Mouse (Mus musculus) 416B (cell line): ENCODE results near the gene Hist1h2bn.

Experiments
- DNase-seq: peaks from one replicate; pipeline ENCODE4 v3.0.0; 2011; ENCODE audit warnings: low read depth

The Hist1h2bn gene

GRCm38 (mm10) chr13:21727948-21728572 lies 25.9 kb upstream of the Hist1h2bn start:
- no peak for DNase-seq

GRCm38 (mm10) chr13:21729544-21729943 lies 24.4 kb upstream of the Hist1h2bn start:
- DNase-seq: no peak

GRCm38 (mm10) chr13:21733466-21733865 lies 20.5 kb upstream of the Hist1h2bn start:
- peak; percentile 76 for DNase-seq

DNA sequence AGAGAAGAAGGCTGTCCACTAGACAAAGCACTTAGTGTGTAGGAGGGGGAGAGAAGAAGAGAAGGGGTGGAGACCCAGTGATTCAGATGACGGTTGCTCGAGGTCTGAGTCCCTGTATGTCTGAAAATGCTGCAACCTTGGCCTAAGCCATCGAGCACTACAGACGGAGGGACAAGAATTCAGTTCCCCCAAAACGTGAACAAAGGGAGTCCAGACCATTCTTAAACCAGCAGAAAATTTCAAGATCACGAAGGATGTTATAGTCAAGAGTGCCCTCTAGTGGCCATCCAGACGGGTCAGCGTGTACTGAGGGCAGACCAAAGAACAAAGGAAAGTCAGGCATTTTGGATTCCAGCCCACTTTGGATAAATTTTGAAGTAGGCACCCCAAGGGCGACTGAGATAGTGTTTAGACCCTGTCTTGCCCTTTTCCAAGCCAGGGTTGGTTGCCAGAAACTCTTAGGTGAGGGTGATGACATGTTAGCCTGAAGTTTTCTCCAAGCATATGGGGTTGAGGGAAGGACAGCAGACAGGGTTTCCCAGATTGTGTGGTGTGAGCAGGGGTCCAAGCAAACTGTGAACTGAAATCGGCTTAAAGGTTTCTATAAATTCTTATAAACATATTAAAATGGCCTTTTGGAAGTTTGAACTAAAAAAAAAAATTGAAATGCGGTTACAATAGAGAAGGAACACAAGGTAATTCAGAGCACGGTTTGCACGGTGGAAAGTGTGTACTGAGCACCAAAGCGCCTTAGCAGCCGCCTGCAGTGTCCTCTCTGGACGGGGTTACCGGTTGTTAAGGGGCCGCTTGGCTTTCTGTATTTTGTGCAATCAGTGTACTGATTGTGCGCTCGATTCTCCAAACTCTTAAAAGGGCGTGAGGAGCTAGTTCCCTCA lies 19.7 kb upstream of the Hist1h2bn start:
- peak; percentile 96 for DNase-seq

- peak; percentile 97 for DNase-seq
These were observed 18.8 kb upstream of the Hist1h2bn start, which contains the start of gene Hist1h4j for GRCm38 (mm10) chr13:21734906-21735767. Hist1h4j (plus strand) TSS chr13:21735064.

GRCm38 (mm10) chr13:21745006-21745405 lies 8.9 kb upstream of the Hist1h2bn start:
- DNase-seq: no peak

GRCm38 (mm10) chr13:21749387-21750158 lies 4.3 kb upstream of the Hist1h2bn start:
- DNase-seq: peak; percentile 86

DNA sequence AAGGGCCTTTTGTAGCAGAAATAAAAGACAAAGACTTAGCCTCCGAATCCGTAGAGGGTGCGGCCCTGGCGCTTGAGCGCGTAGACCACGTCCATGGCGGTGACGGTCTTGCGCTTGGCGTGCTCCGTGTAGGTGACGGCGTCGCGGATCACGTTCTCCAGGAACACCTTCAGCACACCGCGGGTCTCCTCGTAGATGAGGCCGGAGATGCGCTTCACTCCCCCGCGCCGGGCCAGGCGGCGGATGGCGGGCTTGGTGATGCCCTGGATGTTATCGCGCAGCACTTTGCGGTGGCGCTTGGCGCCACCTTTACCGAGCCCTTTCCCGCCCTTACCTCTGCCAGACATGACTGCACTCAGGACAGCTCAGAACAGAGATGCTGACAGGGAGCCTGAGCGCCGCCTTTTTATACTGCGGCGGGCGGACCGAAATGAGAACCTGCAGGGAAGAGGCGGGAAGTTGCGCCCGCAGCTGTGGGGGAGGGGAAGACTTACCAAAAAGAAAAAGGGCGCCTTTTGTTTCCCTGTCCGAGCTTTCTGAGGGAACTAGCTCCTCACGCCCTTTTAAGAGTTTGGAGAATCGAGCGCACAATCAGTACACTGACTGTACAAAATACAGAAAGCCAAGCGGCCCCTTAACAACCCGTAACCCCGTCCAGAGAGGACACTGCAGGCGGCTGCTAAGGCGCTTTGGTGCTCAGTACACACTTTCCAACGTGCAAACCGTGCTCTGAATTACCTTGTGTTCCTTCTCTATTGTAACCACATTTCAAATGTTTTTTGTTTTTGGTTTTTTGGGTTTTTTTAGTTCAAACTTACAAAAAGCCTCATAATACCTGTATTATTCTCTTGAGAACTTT lies 3.5 kb upstream of the Hist1h2bn start, which contains the start of gene Hist1h4k:
TSS of gene Hist1h4k (minus strand) at position 347 of the 859 bp plus-strand sequence.
- DNase-seq: peak; percentile 97

DNA sequence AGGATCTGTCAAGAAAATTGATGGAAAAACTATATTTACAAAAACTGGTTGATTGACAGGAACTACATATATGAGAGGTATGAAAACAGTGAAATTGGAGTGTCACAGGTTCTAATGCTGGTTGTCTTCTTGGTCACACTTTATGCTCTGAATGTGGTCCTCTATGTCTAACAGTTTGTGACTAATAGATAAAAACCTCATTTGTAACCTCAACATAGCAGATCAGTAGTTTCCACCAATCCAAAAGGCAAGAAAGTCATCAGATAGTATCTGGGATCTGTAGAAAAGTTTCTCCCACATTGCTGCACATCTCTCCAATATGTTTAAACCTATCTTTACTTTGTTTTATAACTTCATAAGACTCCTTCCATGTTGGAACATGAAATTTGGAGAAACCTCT lies 2.5 kb upstream of the Hist1h2bn start:
- peak; percentile 70 for DNase-seq

- DNase-seq: peak; percentile 68
These were observed 2.1 kb upstream of the Hist1h2bn start for GRCm38 (mm10) chr13:21751827-21752226.

- DNase-seq: peak; percentile 77
These were observed 1.6 kb upstream of the Hist1h2bn start for GRCm38 (mm10) chr13:21752356-21752755.

- peak; percentile 88 for DNase-seq
These were observed 836 bp upstream of the Hist1h2bn start for GRCm38 (mm10) chr13:21753051-21753523.

DNA sequence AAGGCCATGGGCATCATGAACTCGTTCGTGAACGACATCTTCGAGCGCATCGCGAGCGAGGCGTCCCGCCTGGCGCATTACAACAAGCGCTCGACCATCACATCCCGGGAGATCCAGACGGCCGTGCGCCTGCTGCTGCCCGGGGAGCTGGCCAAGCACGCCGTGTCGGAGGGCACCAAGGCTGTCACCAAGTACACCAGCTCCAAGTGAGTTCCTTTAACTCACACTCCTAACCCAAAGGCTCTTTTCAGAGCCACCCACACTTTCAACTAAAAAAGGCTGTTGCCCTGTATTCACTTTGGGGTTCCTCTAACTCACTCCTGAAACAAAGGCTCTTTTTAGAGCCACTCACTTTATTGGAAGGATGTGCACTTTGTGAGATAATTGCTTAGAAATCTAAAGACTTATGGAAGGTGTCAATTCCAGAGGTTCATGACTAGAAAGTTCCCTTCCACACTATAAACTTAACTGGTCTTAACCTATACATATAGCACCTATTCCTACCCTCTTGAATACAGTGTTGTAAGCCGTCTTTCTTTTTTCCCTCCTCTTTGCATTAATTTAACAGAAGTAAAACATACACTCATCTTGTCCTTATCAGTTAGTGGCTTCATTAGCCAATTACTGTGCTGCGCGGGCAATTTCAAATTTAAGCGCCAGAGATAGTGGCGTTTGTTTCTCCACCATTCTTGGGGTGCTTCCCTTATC lies 525 bp downstream of the Hist1h2bn start:
- DNase-seq: peak; percentile 93

DNA sequence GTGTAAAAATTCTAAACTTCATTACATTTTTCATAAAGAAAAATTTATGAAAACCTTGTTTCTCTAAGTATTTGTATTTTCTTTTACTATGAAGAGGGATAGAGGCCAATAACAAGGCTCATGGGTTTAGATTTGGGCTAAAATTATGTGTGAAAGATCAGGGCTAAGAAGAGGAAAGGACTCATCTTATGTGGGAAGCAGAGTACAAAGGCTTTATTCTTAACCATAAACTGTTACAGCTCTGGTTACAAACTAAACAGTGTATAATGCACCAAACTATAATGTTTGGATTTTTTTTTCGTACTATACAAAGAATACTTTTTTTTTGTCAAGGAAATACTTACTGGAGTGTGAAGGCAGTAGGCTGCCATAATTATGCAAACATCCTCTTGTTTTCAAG lies 1.8 kb downstream of the Hist1h2bn start:
- DNase-seq: peak; percentile 49

- DNase-seq: peak; percentile 98
These were observed 25.2 kb downstream of the Hist1h2bn start for GRCm38 (mm10) chr13:21778814-21779766.

DNA sequence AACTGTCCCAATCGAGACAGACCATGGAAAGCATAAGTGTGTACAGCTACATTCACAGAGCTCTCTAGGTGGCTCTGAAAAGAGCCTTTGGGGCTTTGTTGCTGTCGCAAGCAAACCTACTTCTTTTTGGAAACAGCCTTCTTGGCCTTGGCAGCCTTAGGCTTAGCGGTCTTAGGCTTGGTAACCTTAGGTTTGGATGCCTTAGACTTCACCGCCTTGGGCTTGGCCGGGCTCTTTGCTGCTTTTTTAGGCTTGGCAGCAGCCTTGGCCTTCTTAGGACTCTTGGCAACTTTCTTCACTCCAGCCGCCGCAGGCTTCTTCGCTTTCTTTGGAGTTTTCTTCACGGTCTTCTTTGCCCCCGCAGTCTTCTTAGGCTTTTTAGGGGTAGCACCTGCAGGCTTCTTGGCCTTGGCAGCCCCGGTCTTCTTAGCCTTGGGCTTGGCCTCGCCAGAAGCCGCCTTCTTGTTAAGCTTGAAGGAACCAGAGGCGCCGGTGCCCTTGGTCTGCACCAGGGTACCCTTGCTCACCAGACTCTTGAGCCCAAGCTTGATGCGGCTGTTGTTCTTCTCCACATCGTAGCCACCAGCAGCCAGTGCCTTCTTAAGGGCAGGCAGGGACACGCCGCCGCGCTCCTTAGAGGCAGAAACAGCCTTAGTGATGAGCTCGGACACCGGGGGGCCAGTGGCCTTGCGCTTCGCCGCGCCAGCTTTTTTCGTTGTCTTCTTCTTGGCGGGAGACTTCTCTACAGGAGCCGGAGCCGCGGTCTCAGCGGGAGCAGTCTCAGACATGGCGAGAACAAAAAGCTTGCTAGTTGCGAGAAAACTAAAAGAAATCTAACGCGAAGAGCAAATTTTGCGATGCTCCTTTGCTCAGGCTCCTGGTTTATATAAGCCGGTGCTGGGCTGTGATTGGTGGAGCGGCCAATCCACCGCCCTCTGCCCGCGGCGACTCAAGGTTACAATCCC lies 26.1 kb downstream of the Hist1h2bn start, which contains the start of gene Hist1h1b:
TSS of gene Hist1h1b (minus strand) at position 859 of the 965 bp plus-strand sequence.
- peak; percentile 97 for DNase-seq

- DNase-seq: peak; percentile 73
These were observed 27.2 kb downstream of the Hist1h2bn start for GRCm38 (mm10) chr13:21781021-21781555.
